Mouse (Mus musculus) E14TG2a.4 (cell line): ENCODE data around the gene Rhbdf1.

Experiments
- H3K27me3 ChIP-seq: 2 replicates; pipeline ENCODE4 v1.6.1; 2014; ENCODE audit warnings: low read length, control low read depth; ENCODE audit not compliant: insufficient read depth
- H3K36me3 ChIP-seq: 2 replicates; pipeline ENCODE4 v1.6.1; 2014; ENCODE audit warnings: low read length, control low read depth; ENCODE audit not compliant: insufficient read depth
- H3K4me1 ChIP-seq: replicated peaks from 2 replicates; pipeline ENCODE4 v1.6.1; 2014; ENCODE audit warnings: low read depth, low read length, control low read depth
- H3K4me3 ChIP-seq: replicated peaks from 2 replicates; pipeline ENCODE4 v1.5.1; 2014; ENCODE audit warnings: mild to moderate bottlenecking, low read length
- H3K9me3 ChIP-seq: 2 replicates; pipeline ENCODE4 v1.6.1; 2014; ENCODE audit warnings: low read length, control low read depth
- CTCF ChIP-seq: conservative IDR thresholded peaks from 2 replicates; pipeline ENCODE4 v1.5.1; 2014; ENCODE audit warnings: low read length
- NANOG ChIP-seq: IDR thresholded peaks from 2 replicates; pipeline ENCODE4 v1.6.1; 2014; ENCODE audit warnings: borderline replicate concordance, low read length, mixed read lengths
- POU5F1 ChIP-seq: IDR thresholded peaks from 2 replicates; pipeline ENCODE4 v1.6.1; 2014; ENCODE audit warnings: low read length, borderline replicate concordance

The Rhbdf1 gene

GRCm38 (mm10) chr11:32221951-32222409, at the start of gene Rhbdf1:
Rhbdf1 (minus strand) TSS chr11:32222300.
- H3K4me1 ChIP-seq: peaks cover 85% of the 10 kb centered on the region
- TF ChIP-seq CTCF (no peak), NANOG (no peak), POU5F1 (no peak)
- peaks cover 31% of the 10 kb centered on the region for H3K27me3 ChIP-seq
- no peaks in the 10 kb centered on the region for H3K9me3 ChIP-seq
- no peaks in the 10 kb centered on the region for H3K36me3 ChIP-seq
- peak within 1 kb of the TSS; percentile 95 for H3K4me3 ChIP-seq

DNA sequence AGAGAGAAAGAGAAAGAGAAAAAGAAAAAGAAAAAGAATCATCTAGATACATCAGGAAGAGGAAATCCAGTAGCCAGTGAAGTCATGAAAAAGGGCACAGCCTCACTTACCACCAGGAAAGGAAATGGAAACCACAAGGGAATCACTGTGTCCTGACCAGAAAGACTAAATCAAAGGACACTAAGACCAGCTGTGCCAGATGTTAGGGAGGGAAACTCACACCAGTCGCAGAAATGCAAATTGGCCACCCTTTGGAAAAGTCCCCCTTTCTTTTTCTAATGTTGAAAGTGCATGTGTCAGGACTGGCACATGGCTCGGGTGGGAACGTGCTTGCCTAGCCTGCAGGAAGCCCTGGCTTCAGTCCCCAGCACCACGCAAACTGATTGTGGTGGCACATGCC, 49.1 kb upstream of the Rhbdf1 start:
- Histone ChIP-seq H3K36me3 (no peaks in the 10 kb centered on the region), H3K9me3 (no peaks in the 10 kb centered on the region), H3K4me1 (peaks cover 12% of the 10 kb centered on the region), H3K4me3 (no peak overlapping the region), H3K27me3 (peaks cover 46% of the 10 kb centered on the region)
- no peak for TF ChIP-seq NANOG
- no peak for TF ChIP-seq POU5F1

DNA sequence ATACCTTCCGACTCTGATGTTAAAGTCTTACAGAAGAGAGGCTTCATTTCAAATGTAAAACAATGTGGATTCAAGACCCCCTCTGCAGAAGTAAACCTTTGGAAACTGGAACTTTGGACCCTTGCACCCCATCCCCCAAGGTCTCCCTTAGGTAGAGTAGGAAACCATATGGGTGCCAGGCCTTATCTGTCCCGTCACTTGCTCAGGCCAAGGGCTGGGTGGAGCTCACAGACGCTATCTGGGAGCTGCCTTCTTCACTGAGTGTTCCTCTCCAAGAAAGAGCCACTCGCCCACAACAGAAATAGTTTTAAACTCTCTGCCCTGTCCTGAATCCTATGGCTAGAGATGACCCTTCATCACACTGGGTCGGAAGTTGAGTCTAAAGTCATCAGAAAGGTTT, 46.9 kb upstream of the Rhbdf1 start:
- peaks cover 16% of the 10 kb centered on the region for H3K4me1 ChIP-seq
- H3K36me3 ChIP-seq: 0 out of 2 replicates have a peak, but pooled peaks cover 3% of the 10 kb centered on the region
- no peaks in the 10 kb centered on the region for H3K9me3 ChIP-seq
- H3K4me3 ChIP-seq: no peak overlapping the region
- TF ChIP-seq CTCF (no peak), POU5F1 (no peak), NANOG (no peak)
- H3K27me3 ChIP-seq: peaks cover 33% of the 10 kb centered on the region

DNA sequence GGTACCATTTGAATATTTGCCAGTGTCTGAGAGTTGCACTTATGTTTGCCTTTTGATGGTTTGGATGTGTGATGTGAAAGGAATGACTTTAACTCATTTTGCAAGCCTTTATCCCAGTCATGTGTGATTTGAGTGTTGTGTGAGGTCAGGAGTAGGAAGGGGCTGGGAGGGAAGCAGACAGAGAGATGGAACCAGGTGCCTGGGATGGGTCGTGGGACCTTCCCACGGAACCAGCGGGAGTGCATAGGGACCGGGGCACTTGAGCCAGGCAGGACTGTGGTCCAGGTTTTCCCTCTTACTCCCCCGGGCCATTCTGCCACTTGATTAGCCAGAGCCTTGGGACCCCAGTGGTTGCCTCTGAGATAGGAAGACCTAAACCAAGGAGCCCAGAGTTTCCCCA, 45.9 kb upstream of the Rhbdf1 start:
- Histone ChIP-seq H3K36me3 (peaks cover 6% of the 10 kb centered on the region), H3K4me3 (peak overlapping the region; percentile 90)

DNA sequence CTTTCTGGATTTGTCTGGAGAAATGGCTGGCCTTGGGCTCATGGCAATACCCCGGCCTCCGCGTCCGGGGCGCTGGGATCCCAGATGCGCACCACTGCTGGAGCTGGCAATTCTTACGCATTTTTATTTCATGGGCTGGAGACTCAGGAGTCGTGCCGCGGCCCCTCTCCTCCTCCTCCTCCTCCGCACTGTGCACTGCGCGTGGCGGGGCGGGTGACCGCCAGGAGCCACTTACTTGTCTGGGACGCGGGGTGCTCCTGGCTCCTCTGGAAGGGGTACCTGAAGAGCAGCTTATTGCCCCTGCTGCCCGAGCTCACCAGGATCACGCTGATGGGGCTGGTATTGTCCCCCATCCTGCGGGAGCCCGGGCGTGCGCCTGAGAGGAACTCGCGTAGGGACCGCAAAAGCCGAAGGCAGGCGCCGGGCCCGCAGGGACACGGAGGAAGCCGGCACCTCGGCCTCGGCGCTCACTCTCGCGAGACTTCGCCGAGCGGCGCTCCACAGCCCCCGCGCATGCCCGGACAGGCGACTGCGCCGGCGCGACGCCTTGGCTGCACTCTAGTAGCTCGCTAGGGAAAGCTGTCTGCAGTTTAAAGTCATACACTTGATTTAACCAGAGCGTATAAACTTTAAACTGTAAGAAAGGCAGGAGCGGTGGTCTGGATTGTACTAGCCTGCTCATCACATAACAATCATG, 45.2 kb upstream of the Rhbdf1 start, which contains the start of gene Nprl3:
Gene Nprl3, minus strand, starts transcription at position 520 of the 697 bp plus-strand sequence.
- Histone ChIP-seq H3K27me3 (peaks cover 32% of the 10 kb centered on the region), H3K4me1 (peaks cover 25% of the 10 kb centered on the region), H3K9me3 (no peaks in the 10 kb centered on the region), H3K36me3 (peaks cover 12% of the 10 kb centered on the region), H3K4me3 (peak within 1 kb of the TSS; percentile 90)
- TF ChIP-seq CTCF (no peak), NANOG (no peak), POU5F1 (no peak)

More for the DNA sequence above, 45.9 kb upstream of the Rhbdf1 start:
- no peak for TF ChIP-seq NANOG
- no peak for TF ChIP-seq CTCF
- TF ChIP-seq POU5F1: no peak
- Histone ChIP-seq H3K9me3 (no peaks in the 10 kb centered on the region), H3K4me1 (peaks cover 20% of the 10 kb centered on the region), H3K27me3 (peaks cover 33% of the 10 kb centered on the region)

DNA sequence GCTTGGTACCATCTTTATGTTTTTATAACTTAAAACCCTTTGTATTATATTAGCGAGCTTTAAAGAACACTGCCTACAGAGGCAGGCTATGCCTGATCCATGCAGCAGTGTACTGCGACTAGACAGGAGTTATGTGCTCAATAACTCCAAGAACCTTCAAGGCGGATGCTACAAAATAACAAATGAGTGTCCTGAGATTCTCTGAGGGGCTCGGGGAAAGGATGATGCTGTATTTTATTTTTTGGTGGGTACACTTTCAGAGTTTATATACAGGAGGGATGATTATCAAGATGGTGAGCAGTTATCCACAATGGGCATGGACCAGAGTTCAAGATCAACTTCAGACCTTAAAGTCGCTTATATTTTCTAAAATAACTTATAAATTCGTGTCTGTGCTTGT, 44.7 kb upstream of the Rhbdf1 start:
- Histone ChIP-seq H3K4me1 (peaks cover 25% of the 10 kb centered on the region), H3K4me3 (peak overlapping the region; percentile 90), H3K9me3 (no peaks in the 10 kb centered on the region), H3K36me3 (peaks cover 18% of the 10 kb centered on the region), H3K27me3 (peaks cover 28% of the 10 kb centered on the region)
- TF ChIP-seq POU5F1 (no peak), NANOG (no peak)

- TF ChIP-seq POU5F1 (no peak), NANOG (no peak), CTCF (no peak)
- no peaks in the 10 kb centered on the region for H3K9me3 ChIP-seq
- H3K27me3 ChIP-seq: peaks cover 22% of the 10 kb centered on the region
- peaks cover 22% of the 10 kb centered on the region for H3K36me3 ChIP-seq
- H3K4me3 ChIP-seq: no peak overlapping the region
- peaks cover 25% of the 10 kb centered on the region for H3K4me1 ChIP-seq
These were observed 44.1 kb upstream of the Rhbdf1 start for GRCm38 (mm10) chr11:32266194-32266593.

DNA sequence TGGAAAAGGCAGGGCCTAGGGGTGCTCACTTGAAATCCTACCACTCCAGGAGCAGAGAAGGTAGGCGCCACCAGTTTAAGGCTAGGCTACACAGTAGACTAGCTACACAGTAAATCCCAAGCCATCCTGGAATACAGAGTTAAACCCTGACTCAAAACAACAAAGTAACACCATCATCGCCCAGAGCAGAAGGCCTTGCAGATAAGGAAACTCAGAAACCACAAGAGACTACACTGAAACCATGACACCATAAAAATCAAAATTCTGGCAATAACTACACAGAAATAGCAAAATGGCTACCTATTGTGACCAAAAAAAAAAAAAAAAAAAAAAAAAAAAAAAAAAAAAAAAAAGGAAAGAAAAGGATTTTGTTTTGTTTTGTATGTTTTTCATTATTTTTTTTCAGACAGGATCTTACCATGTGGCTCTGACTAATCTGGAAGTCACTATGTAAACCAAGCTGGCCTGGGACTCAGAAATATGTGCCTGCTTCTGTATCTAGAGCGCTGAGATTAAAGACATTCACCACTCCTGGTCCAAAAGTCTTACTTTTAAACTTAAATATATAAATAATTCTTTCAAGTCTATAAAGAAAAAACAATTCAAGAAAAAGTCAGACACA, 43.1 kb upstream of the Rhbdf1 start:
- TF ChIP-seq POU5F1 (no peak), NANOG (no peak), CTCF (no peak)
- peaks cover 31% of the 10 kb centered on the region for H3K36me3 ChIP-seq

More for the DNA sequence above, 43.1 kb upstream of the Rhbdf1 start:
- Histone ChIP-seq H3K4me1 (peaks cover 25% of the 10 kb centered on the region), H3K4me3 (no peak overlapping the region), H3K9me3 (no peaks in the 10 kb centered on the region), H3K27me3 (peaks cover 16% of the 10 kb centered on the region)
